Mouse (Mus musculus) megakaryocyte-erythroid progenitor cell, adult 5-6 weeks (primary cell): Measurements from ENCODE around the gene Cdkn2d. TPM values are rescaled to one million over a fixed set of nuclear protein-coding genes. Genes with fewer than 3 reads are reported as not detected.
"Not testable (repeated sequence)": the region's sequence is repeated elsewhere in the genome, so short reads cannot be mapped to it uniquely, and the experiment has no call there.

Source experiments
- ATAC-seq: replicated peaks from 2 replicates; pipeline ENCODE4 v1.8.0; 2016; ENCODE audit warnings: mild to moderate bottlenecking, inconsistent platforms; ENCODE audit not compliant: severe bottlenecking, poor library complexity, low FRiP score, low TSS enrichment
- total RNA-seq, 2 experiments: library from RNA; stranded (forward) in 1 of 2; stranded (reverse) in 1 of 2; fragments of 200-1000, 215-1000 nt in 1 of 2; fragments of >200 nt in 1 of 2; fragmentation: Nextera tagmentation in 1 of 2; gene quantifications; 2 replicates each; pipeline ENCODE4 v1.2.3; 2014 to 2017

The Cdkn2d gene
- 5.7 and 7.4 TPM in 2 replicates for total RNA-seq (2014; fragmentation: Nextera tagmentation)
- 8.5 and 11.3 TPM in 2 replicates for total RNA-seq (2017)

DNA sequence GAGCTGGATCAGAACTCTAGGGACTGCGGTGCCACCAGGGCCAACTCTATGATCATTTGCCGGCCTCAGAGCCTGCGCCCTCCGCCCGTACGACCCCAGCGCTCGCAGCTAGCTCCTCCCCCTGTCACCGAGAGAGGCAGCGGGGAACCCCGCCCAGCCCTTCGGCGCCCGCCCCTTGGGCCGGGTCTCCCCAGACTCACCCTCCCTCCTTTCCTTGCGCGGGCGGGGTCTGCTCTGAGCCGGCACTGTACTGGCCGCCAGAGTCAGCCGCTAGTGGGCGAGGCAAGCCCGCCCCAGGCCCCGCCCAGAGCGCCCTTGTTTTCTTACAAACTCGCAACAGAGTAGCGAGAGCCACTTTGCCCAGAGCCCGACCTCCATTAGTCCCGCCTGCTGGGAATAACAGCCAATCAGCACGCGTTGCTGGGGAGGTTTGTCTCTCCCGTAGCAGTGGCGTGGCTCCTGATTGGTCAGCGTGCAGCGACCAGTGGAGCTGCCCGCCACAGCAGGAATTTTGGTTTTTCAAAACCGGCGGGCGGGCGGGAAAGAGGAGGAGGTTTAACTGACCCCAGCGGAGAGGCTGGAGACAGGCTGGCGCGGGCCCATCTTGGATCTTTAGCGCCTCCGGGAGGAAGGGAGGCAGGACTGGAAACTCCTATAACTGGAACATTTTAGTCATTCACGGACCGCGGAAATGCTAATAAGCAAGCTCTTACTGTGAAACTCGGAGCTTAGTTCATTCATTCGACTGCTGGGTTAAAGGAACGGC, at the start of gene Cdkn2d:
Gene Cdkn2d (minus strand): TSS at position 386 of the 766 bp plus-strand sequence.
- peak; percentile 86 for ATAC-seq

- no peak for ATAC-seq
These were observed 49.2 kb upstream of the Cdkn2d start for GRCm38 (mm10) chr9:21340411-21340810.

DNA sequence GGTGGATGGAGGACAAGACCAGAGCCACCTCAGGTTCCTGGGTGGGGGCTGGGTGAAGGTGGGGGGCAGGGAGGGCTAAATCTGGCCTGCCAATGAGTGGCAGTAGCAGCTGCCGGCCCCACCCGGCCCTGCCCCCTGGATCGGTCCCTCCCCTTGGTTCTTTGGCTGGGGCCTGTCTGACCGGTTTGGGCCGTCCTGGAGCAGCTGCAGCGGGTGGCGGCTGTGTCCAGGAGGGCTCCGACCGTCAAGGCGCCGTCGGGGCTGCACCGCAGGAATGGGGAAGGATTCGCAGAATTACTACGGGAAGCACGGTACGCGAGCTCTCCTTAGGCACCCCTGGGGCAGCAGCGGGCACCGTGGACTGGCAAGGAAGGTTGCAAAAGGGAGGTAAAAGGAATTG, 46.4 kb upstream of the Cdkn2d start:
- no peak for ATAC-seq

GRCm38 (mm10) chr9:21336491-21336890, 45.3 kb upstream of the Cdkn2d start:
- ATAC-seq, result no peak

GRCm38 (mm10) chr9:21335391-21335790, 44.2 kb upstream of the Cdkn2d start:
- ATAC-seq, result no peak

DNA sequence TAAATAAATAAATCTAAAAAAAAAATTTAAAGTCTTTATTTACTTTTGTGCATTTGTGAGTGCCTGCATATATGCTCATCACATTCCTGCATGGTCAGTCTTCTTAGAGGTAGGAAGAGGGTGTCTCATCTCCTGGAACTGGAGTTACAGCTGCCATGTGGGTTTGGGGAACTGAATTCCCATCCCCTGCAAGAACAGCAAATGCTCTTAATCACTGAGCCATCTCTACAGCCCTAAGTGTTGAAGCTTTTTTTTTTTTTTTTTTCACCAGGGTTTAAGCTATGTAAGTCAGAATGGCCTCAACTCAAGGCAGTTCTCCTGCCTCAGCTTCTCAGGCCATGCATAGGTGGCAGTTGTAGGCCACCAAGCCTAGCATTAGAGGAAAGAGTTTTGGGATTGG, 43.5 kb upstream of the Cdkn2d start:
- no peak for ATAC-seq

DNA sequence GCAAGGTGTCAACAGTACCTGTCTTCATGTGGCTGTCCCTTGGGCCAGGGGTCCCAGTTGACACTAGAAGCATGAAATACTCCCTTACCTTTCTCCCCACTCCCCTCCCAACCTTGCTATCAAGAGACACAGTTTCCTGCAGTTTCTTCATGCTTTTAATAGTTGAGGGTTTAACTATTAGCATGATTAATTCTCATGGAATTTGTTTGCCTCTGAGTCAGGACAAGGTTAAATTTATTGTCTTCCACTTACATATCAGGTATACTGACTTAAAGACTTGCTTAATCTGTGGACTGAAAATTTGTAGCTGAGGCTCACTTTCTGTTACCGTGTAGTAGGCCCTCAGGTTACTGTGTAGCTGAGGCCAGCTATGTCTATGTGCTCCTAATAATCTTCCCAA, 42.3 kb upstream of the Cdkn2d start:
- no peak for ATAC-seq

DNA sequence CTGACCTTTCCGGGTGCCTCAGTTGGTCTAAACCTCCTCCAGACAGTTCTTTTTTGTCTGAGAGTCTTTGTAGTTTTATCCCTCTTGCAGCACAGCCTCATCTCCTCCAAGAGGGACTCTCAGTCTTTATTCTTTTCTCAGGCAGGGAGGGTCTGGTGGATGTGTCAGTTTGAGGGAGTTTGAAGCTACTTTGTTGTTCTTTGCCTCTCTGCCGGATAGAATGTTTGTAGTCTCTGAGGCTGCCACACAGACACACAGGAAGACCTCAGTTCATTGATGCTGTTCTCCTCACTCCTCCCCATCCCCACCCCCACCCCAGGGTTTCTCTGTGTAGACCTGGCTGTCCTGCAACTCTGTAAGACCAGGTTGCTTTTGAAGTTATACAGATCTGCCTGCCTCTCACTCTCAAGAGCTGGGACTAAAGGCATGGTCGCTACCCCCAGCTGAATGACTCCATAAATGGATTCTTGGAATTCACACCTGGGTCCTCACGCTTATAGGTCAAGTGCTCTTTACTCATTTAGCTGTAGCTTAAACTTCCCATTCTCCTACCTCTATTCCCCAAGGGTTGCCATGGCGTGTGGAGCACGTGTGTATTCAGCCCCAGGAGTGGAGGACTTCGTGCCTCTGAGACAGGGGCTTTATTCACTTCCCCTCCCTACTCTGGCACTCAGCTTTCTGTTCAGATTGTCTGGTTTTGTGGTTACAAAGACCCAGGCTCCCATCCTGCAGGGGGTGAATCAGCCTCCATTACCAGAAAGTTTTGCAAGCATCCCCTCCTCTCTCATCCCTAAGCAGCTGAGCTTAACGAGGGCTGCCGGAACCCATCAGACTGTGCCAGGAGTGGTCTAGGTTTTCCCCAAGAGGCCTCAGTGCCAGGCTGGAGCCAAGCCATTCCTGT, 41.2 kb upstream of the Cdkn2d start:
- no peak for ATAC-seq

GRCm38 (mm10) chr9:21331365-21332140, 40.3 kb upstream of the Cdkn2d start:
- ATAC-seq, result no peak

- no peak for ATAC-seq
These were observed 38.6 kb upstream of the Cdkn2d start for GRCm38 (mm10) chr9:21329699-21330289.

- ATAC-seq, result no peak
These were observed 37.8 kb upstream of the Cdkn2d start for GRCm38 (mm10) chr9:21329041-21329440.

GRCm38 (mm10) chr9:21328041-21328440, 36.8 kb upstream of the Cdkn2d start:
- peak; percentile 25; the same call in 1 of the 2 replicates for ATAC-seq

- no peak for ATAC-seq
These were observed 36.4 kb upstream of the Cdkn2d start for GRCm38 (mm10) chr9:21327569-21327968.

GRCm38 (mm10) chr9:21324269-21324668, 33.1 kb upstream of the Cdkn2d start:
- ATAC-seq, result no peak

GRCm38 (mm10) chr9:21322917-21323297, 31.7 kb upstream of the Cdkn2d start:
- not testable (repeated sequence) for ATAC-seq

DNA sequence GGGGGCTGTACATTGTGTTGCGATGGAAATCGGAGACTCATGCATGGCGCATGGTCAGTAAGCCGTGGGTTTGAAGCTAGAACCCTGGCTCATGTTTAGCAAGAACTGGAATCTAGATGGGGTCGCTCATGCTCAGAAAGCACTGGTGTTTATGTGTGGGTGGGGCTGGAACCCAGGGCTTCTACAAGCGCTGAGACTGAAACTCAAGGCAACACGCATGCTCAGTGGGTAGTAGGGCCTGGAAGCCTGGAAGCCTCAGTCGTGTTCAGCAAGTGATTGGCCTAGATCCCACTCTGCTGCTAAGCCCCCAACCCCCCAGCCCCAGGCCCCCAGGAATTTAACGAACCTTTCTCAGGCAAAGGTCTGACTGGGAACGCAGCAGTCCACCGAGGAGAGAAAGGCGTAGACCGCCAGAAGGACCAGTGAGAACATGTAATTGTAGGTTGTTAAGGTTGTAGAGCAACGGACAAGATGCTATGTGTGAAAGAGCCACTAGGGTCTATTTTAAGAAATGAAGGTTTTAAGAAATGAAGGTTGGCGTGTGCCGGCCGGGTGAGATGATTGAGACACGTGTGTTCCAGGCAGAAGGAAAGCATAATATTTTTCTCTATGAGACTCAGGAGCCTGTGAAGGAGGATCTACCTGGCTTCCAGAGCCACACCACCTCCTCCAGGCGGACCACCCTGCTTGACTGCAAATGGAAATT, 31.2 kb upstream of the Cdkn2d start:
- ATAC-seq, result no peak

DNA sequence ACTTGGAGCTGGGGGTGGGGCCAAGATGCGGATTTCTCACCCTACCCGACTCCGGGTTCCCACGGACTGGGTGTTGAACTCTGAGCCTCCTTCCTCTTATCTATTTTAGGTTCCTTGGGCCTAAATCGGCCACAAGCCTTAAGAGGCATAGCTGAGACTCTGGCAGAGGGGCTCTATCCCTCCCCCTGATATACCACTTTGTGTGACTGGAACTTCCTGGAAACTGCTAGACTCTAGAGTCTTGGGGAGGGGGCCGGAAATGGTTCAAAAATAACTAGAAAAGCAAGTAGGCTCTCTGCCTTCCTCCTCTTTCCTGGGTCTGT, 30.3 kb upstream of the Cdkn2d start:
- no peak; the same call in none of the 2 replicates for ATAC-seq

DNA sequence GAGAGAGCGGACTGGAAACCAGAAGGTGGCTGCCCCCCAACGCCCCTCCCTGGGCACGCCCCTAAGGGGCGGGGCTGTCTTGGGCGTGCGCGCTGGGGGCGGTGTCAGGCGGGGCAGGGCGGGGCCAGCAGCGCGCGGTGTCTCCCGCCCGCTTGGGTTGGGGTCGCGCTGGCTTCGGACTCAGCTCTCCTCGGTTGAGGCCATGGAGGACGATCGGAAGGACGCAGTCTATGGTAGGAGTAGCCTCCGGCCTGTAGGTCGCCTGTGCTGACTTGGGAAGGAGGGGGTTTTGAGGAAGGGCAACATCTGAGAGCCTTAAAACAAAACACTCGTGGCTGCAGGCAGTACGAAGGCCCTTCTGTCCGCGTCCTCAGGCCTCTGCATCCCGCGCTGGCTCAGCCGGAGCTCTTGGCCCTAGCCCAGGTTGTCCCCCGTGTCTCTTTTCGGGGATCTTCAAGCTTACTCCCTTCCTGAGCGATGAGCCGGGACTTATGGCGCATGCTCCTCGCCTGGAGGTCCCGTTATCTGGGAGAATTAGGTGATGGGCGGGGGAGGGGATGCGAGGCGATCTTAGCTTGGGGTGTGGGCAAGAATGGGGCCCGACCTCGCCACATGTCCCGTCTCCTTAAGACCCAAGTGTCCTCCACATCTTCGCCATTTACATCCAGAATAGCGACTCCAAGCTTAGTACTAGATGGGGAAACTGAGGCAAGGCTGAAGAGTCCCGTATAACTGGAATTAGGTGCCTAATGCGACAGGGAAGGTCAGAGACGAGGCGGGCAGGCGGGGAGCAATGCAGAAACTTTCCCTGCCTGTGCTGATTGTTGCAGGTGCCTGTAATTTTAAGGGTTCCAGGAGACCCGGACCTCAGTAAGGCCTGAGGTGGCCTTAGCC, 29.7 kb upstream of the Cdkn2d start, which contains the start of gene Slc44a2:
Gene Slc44a2 (plus strand): TSS at position 80 of the 894 bp plus-strand sequence.
- peak; percentile 79 for ATAC-seq
